Mouse (Mus musculus) thymus, adult 18-20 months (tissue): ENCODE measurements around the gene Spata31d1d.
"Not testable (repeated sequence)": the region's sequence is repeated elsewhere in the genome, so short reads cannot be mapped to it uniquely, and the experiment has no call there.

ENCODE experiments used
- DNase-seq, 2 experiments: peaks; one replicate each; pipeline ENCODE4 v3.0.0; 2022; ENCODE audit warnings: mixed read lengths in 2 of 2

Spata31d1d gene

GRCm38 (mm10) chr13:59731652-59732051 is at the start of gene Spata31d1d:
Gene Spata31d1d, minus strand, starts transcription at chr13:59731752.
- DNase-seq = no peak

- not testable (repeated sequence) for DNase-seq
These were observed 48.3 kb upstream of the Spata31d1d start for GRCm38 (mm10) chr13:59779744-59780264.

GRCm38 (mm10) chr13:59779213-59779612 is 47.7 kb upstream of the Spata31d1d start:
- no peak for DNase-seq

GRCm38 (mm10) chr13:59775168-59775567 is 43.6 kb upstream of the Spata31d1d start:
- DNase-seq = no peak

GRCm38 (mm10) chr13:59771257-59771656 is 39.7 kb upstream of the Spata31d1d start:
- DNase-seq = peak; percentile 11 to 28

GRCm38 (mm10) chr13:59770847-59771246 is 39.3 kb upstream of the Spata31d1d start:
- DNase-seq = no peak

- DNase-seq = peak; percentile 79 to 88
These were observed 38.6 kb upstream of the Spata31d1d start for GRCm38 (mm10) chr13:59770164-59770562.

- DNase-seq = peak; percentile 98
These were observed 38.0 kb upstream of the Spata31d1d start, which contains the start of gene Isca1 for GRCm38 (mm10) chr13:59769296-59770163. Gene Isca1, minus strand, starts transcription at chr13:59769810.

GRCm38 (mm10) chr13:59768531-59768930 is 37.0 kb upstream of the Spata31d1d start:
- DNase-seq = no peak

- no peak for DNase-seq
These were observed 35.4 kb upstream of the Spata31d1d start for GRCm38 (mm10) chr13:59766786-59767515.

- no peak for DNase-seq
These were observed 31.2 kb upstream of the Spata31d1d start for GRCm38 (mm10) chr13:59762791-59763190.

GRCm38 (mm10) chr13:59756906-59757305 is 25.4 kb upstream of the Spata31d1d start:
- no peak for DNase-seq

GRCm38 (mm10) chr13:59750310-59750709 is 18.8 kb upstream of the Spata31d1d start:
- DNase-seq = no peak

- DNase-seq = no peak
These were observed 15.2 kb upstream of the Spata31d1d start, which contains the start of gene 1700014D04Rik for GRCm38 (mm10) chr13:59746711-59747110. Gene 1700014D04Rik, minus strand, starts transcription at chr13:59746752.

GRCm38 (mm10) chr13:59746164-59746563 is 14.6 kb upstream of the Spata31d1d start:
- DNase-seq = no peak

- no peak for DNase-seq
These were observed 13.9 kb upstream of the Spata31d1d start for GRCm38 (mm10) chr13:59745462-59745861.

- DNase-seq = no peak
These were observed 10.1 kb upstream of the Spata31d1d start for GRCm38 (mm10) chr13:59741697-59742096.

- DNase-seq = no peak
These were observed 9.5 kb upstream of the Spata31d1d start for GRCm38 (mm10) chr13:59741096-59741495.

GRCm38 (mm10) chr13:59739397-59739796 is 7.8 kb upstream of the Spata31d1d start:
- DNase-seq = no peak

GRCm38 (mm10) chr13:59738455-59738854 is 6.9 kb upstream of the Spata31d1d start:
- no peak for DNase-seq

GRCm38 (mm10) chr13:59735190-59735589 is 3.6 kb upstream of the Spata31d1d start:
- no peak for DNase-seq

GRCm38 (mm10) chr13:59734347-59734746 is 2.8 kb upstream of the Spata31d1d start:
- DNase-seq = not testable (repeated sequence)

GRCm38 (mm10) chr13:59733936-59734335 is 2.4 kb upstream of the Spata31d1d start:
- DNase-seq = no peak
